Mouse (Mus musculus) bone marrow, adult 2 months (tissue): ENCODE results near the gene Rpl14.

Source experiments
- CTCF ChIP-seq: fragments of 200-500 bp; IDR thresholded peaks from 2 replicates; pipeline ENCODE4 v1.5.1; 2011; ENCODE audit warnings: low read length, control low read depth; ENCODE audit not compliant: control insufficient read depth, insufficient read depth
- POLR2A ChIP-seq: fragments of 200-500 bp; IDR thresholded peaks from 2 replicates; pipeline ENCODE4 v1.6.1; 2011; ENCODE audit warnings: low read depth, mild to moderate bottlenecking, control low read depth, low read length, borderline replicate concordance; ENCODE audit not compliant: control insufficient read depth

GRCm38 (mm10) chr9:120611055-120611454, 39.8 kb downstream of the Rpl14 start:
- no peak for TF ChIP-seq POLR2A
- no peak for TF ChIP-seq CTCF
